In genomic region chrX:23136710-23137109, GRCm38 (mm10) we compare ENCODE assay signal across 15 mouse cellular contexts.
DNase-seq lines count a peak whose midpoint lies in the region.
"Had no signal": no experiment of that assay in that cellular context is flagged by ENCODE, and none has a peak within 500 bp of the region (broad histone marks: within the 10 kb centered on the region; RNA-seq: fewer than 3 reads in every experiment).

No protein-coding gene starts in this region.

- intact Hi-C loops in heart, postnatal 25 days (cut with DNase I) = no loop called here

- peak; percentile 4 for DNase-seq in adrenal gland, postnatal 10 days
- no peak for DNase-seq in adrenal gland, adult 8-10 months
- peak; percentile 81 for DNase-seq in heart, adult 11 months
- DNase-seq in heart, postnatal 25 days (ENCODE audit: low spot score) = no peak
- DNase-seq in ovary, adult 18-20 months (ENCODE audit: low spot score) = peak; percentile 1
- no peak for DNase-seq in ovary, postnatal 14 days (ENCODE audit: low spot score)
- peak; percentile 38 for DNase-seq in skeletal muscle tissue, adult 2 months (ENCODE audit: low read depth, low spot score)
- no peak for DNase-seq in spleen, adult 18-20 months
- DNase-seq: kidney, adult 8-10 months; kidney, postnatal 25 days; lung, adult 2 months; midbrain, embryonic 14.5 days; right cerebral cortex, adult 18-20 months; thymus, adult 18-20 months; thymus, postnatal 4 days had no signal

Comparison
In these comparisons a context has a peak if more than half of its experiments do, and no peak if none do; other contexts are left out.
1. DNase-seq: peak in adrenal gland, postnatal 10 days (single experiment), heart, adult 11 months (single experiment), ovary, adult 18-20 months (single experiment) and skeletal muscle tissue, adult 2 months (single experiment); none in adrenal gland, adult 8-10 months (single experiment), heart, postnatal 25 days (single experiment), ovary, postnatal 14 days (single experiment) and spleen, adult 18-20 months (0 of 2).